Mouse (Mus musculus) fat pad, adult 2 months (tissue): Measurements from ENCODE around the gene Xrn2.

Experiments used
- DNase-seq: peaks from one replicate; pipeline ENCODE4 v3.0.0-alpha.2; 2011; ENCODE audit warnings: low read depth, low spot score; ENCODE audit errors: extremely low read depth

Xrn2 gene

GRCm38 (mm10) chr2:147053229-147053892 lies 40.6 kb downstream of the Xrn2 start:
- DNase-seq = no peak

GRCm38 (mm10) chr2:147067480-147068246 lies 54.9 kb downstream of the Xrn2 start:
- no peak for DNase-seq

GRCm38 (mm10) chr2:147069077-147069476 lies 56.3 kb downstream of the Xrn2 start:
- DNase-seq = no peak

- no peak for DNase-seq
Observed at GRCm38 (mm10) chr2:147070305-147070704, 57.5 kb downstream of the Xrn2 start.

GRCm38 (mm10) chr2:147073962-147074361 lies 61.2 kb downstream of the Xrn2 start:
- DNase-seq = no peak

GRCm38 (mm10) chr2:147074399-147074798 lies 61.6 kb downstream of the Xrn2 start:
- DNase-seq = no peak

- no peak for DNase-seq
Observed at GRCm38 (mm10) chr2:147082391-147082790, 69.6 kb downstream of the Xrn2 start.

GRCm38 (mm10) chr2:147083471-147084365 lies 70.9 kb downstream of the Xrn2 start:
- DNase-seq = no peak

GRCm38 (mm10) chr2:147084366-147085071 lies 71.7 kb downstream of the Xrn2 start:
- no peak for DNase-seq

GRCm38 (mm10) chr2:147085072-147085870 lies 72.5 kb downstream of the Xrn2 start, which contains the start of gene Nkx2-4:
TSS of gene Nkx2-4 (minus strand) at chr2:147085445.
- no peak for DNase-seq

GRCm38 (mm10) chr2:147085937-147086336 lies 73.1 kb downstream of the Xrn2 start:
- no peak for DNase-seq

GRCm38 (mm10) chr2:147086441-147086840 lies 73.6 kb downstream of the Xrn2 start:
- no peak for DNase-seq

GRCm38 (mm10) chr2:147119736-147120135 lies 106.9 kb downstream of the Xrn2 start:
- DNase-seq = no peak

GRCm38 (mm10) chr2:147127366-147127765 lies 114.6 kb downstream of the Xrn2 start:
- DNase-seq = no peak
